Mouse (Mus musculus) olfactory bulb, adult 2 months (tissue): ENCODE results near the gene Aes. TPM values are rescaled to one million over a fixed set of nuclear protein-coding genes. Genes with fewer than 3 reads are reported as not detected.

Experiments used
- H3K27ac ChIP-seq: fragments of 200-500 bp; 2 replicates; pipeline ENCODE4 v1.5.1; 2012; ENCODE audit warnings: low read depth, low read length; ENCODE audit not compliant: insufficient read depth
- H3K4me1 ChIP-seq: fragments of 200-500 bp; 2 replicates; pipeline ENCODE4 v1.6.1; 2012; ENCODE audit warnings: low read length; ENCODE audit not compliant: control insufficient read depth, insufficient read depth
- H3K4me3 ChIP-seq: fragments of 200-500 bp; 2 replicates; pipeline ENCODE4 v1.5.1; 2012; ENCODE audit warnings: mild to moderate bottlenecking, low read depth, low read length, moderate library complexity; ENCODE audit not compliant: insufficient read depth
- CTCF ChIP-seq: fragments of 200-500 bp; IDR thresholded peaks from 2 replicates; pipeline ENCODE4 v1.5.1; 2012; ENCODE audit warnings: low read depth, mild to moderate bottlenecking, low read length, moderate library complexity; ENCODE audit not compliant: insufficient read depth
- POLR2A ChIP-seq: fragments of 200-500 bp; IDR thresholded peaks from 2 replicates; pipeline ENCODE4 v1.6.1; 2012; ENCODE audit warnings: mild to moderate bottlenecking, low read depth, low read length, moderate library complexity; ENCODE audit not compliant: insufficient read depth
- WGBS: fragments of 180-500 bp; shearing (Covaris S2); methylation state at CpG from one replicate; pipeline ENCODE4 v1.1.7; 2018; 5-methylcytosine and 5-hydroxymethylcytosine counted together
- polyA plus RNA-seq: library from polyadenylated mRNA; stranded (reverse); fragments of >200 nt; gene quantifications from 2 replicates; pipeline ENCODE4 v1.2.4, GENCODE M21; 2012; ENCODE audit warnings: low replicate concordance; ENCODE audit not compliant: missing spikeins, insufficient read depth, insufficient read length

Aes gene
- polyA plus RNA-seq, 1 experiment: 1,500 TPM

DNA sequence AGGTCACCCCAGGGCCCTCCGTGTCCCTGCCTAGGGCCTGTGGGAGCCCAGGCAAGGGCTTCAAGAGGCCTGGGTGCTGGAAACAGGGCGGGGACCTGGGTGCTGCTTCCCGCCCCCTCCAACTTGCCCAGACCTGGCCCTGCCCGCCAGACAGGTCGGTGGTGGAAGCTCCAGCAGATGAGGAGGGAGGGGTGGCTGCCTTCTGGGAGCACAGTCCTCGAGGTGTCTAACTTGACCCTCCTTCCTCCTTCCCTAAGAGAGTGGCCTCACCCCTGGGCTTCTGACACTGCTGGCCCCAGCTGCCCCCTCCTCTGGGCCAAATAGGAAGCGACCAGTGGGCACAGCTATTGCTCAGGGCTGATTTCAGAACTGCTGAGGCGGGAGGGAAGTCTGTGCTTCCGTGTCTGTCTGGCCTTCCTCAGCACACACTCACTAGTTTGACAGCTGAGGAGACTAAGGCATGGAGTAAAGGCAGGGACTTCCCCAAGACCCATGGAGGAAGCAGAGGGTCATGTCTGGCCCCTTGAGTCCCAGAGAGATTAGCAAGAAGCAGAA is 35.2 kb upstream of the Aes start, which contains the start of gene Gna15:
Gene Gna15, minus strand, starts transcription at position 175 of the 555 bp plus-strand sequence.
- Histone ChIP-seq H3K4me3 (no peak within 1 kb of the TSS), H3K4me1 (no peaks in the 10 kb centered on the region), H3K27ac (no peak within 1 kb of the TSS)
- no peak for TF ChIP-seq CTCF
- no peak for TF ChIP-seq POLR2A
- WGBS: 48% methylated on average over 9 of the region's 9 CpGs

GRCm38 (mm10) chr10:81525017-81525694 is 34.1 kb upstream of the Aes start:
- no peaks in the 10 kb centered on the region for H3K4me1 ChIP-seq
- WGBS: 70% methylated on average over 12 of the region's 13 CpGs
- TF ChIP-seq CTCF (no peak), POLR2A (no peak)
- H3K27ac ChIP-seq: no peak overlapping the region
- H3K4me3 ChIP-seq: no peak overlapping the region

DNA sequence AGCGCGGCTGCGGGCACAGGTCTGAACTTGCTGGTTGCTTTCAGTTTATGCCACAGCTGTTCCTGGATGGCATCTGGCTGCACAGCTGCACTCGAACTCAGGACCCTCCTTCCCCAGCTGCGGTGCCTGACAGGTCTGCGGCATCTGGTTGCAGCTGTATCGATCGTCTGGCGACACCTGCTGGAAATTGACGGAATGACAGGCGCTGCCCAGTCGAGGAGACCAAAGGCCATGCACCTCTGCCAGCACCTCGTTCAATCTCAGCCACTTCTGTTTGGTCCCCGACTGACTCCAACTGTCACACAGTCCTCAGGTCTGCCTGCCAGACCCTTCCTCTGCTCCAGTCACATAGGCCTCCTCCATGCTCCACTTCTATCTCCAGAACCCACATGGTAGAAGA is 32.5 kb upstream of the Aes start:
- WGBS: 16% methylated on average over 14 of the region's 14 CpGs
- Histone ChIP-seq H3K4me1 (no peaks in the 10 kb centered on the region), H3K4me3 (no peak overlapping the region), H3K27ac (no peak overlapping the region)
- TF ChIP-seq POLR2A: no peak
- peak; percentile 71 for TF ChIP-seq CTCF

GRCm38 (mm10) chr10:81534826-81535225 is 24.5 kb upstream of the Aes start:
- WGBS: 72% methylated on average over 16 of the region's 16 CpGs
- Histone ChIP-seq H3K4me1 (peaks cover 20% of the 10 kb centered on the region), H3K4me3 (no peak overlapping the region), H3K27ac (no peak overlapping the region)
- TF ChIP-seq CTCF: no peak
- no peak for TF ChIP-seq POLR2A

DNA sequence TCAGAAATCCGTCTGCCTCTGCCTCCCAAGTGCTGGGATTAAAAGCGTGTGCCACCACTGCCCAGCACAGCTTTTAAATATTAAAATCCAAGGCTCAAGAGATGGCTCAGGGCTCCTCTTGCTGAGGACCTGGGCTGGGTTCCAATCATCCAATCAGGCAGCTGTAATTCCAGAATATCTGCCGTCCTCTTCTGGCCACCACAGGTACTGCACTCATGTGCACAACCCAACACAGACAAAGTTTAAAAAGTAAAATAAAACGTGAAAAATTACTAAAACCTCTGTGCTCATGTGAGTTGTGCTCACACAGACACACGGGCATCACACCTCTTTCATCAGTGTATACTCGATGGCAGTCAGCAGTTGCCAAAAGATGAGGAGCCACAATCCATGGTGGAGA is 22.6 kb upstream of the Aes start:
- Histone ChIP-seq H3K4me1 (peaks cover 34% of the 10 kb centered on the region), H3K4me3 (no peak overlapping the region), H3K27ac (no peak overlapping the region)
- 77% methylated on average over 6 of the region's 6 CpGs for WGBS
- TF ChIP-seq POLR2A (no peak), CTCF (no peak)

DNA sequence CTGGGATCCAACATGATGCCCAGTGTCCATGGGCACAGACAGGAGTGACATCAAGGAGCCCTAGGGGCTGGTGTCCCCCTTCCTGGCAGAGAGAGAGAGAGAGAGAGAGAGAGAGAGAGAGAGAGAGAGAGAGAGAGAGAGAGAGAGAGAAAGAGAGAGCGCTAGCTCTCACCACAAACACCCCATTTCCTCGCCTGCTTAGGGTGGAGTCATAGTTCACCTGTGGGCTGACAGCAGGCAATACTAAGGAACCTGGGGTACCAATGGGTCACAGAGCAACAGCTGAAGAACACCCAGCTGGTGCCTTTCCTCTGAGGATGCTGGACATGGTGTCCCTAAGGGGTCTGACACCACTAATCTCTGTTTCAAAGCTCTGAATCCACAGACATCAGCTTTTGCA is 21.9 kb upstream of the Aes start:
- H3K4me3 ChIP-seq: no peak overlapping the region
- 93% methylated on average over 2 of the region's 2 CpGs for WGBS
- H3K4me1 ChIP-seq: peaks cover 41% of the 10 kb centered on the region
- H3K27ac ChIP-seq: no peak overlapping the region
- TF ChIP-seq CTCF: no peak
- TF ChIP-seq POLR2A: no peak

- TF ChIP-seq CTCF: no peak
- no peak for TF ChIP-seq POLR2A
- Histone ChIP-seq H3K4me3 (no peak overlapping the region), H3K27ac (no peak overlapping the region), H3K4me1 (peaks cover 51% of the 10 kb centered on the region)
- 92% methylated on average over 3 of the region's 3 CpGs for WGBS
Observed at GRCm38 (mm10) chr10:81538321-81539048, 20.8 kb upstream of the Aes start.

DNA sequence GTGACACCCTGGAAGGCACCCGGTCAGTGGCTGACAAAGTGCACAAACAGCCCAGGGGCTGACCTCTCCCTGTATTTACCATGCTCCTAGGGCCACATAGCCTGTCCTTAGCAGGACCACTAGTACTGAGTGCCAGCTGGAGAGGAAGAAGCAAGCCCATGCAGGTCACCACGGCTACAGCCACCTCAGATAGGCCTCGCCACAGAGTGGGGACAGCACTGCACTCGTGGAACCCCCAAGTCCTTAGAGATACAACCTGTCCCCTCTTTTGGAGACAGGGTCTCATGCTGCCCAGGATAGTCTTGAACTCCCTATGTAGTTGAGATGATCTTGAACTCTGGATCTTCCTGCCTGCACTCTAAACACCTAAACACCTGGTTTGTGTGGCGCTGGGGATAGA is 17.9 kb upstream of the Aes start:
- TF ChIP-seq CTCF (no peak), POLR2A (no peak)
- H3K4me3 ChIP-seq: no peak overlapping the region
- WGBS: 76% methylated on average over 5 of the region's 5 CpGs
- peaks cover 43% of the 10 kb centered on the region for H3K4me1 ChIP-seq
- no peak overlapping the region for H3K27ac ChIP-seq

DNA sequence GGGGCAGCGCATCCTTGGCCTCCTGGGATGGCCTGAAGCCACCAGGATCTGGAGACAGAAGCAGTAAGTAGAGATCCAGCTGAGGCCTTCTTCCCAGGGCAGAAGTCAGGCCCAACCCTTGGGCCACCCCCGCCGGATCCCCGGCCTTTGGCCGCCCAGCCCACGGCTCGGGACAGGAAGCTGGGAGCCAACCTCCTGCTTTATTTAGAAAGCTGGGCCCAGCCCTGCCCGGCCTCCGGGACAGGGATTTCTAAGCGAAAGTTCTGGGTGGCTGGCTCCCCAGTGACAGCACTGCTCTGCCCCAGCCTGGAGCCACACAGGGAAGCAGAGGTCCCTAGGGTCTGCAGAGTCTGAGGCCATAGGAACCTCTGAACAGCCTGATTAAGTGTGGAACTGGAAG is 17.5 kb upstream of the Aes start:
- H3K4me1 ChIP-seq: peaks cover 43% of the 10 kb centered on the region
- TF ChIP-seq CTCF (no peak), POLR2A (no peak)
- H3K27ac ChIP-seq: no peak overlapping the region; the same call in 1 of the 2 replicates
- WGBS: 77% methylated on average over 10 of the region's 10 CpGs
- H3K4me3 ChIP-seq: no peak overlapping the region

DNA sequence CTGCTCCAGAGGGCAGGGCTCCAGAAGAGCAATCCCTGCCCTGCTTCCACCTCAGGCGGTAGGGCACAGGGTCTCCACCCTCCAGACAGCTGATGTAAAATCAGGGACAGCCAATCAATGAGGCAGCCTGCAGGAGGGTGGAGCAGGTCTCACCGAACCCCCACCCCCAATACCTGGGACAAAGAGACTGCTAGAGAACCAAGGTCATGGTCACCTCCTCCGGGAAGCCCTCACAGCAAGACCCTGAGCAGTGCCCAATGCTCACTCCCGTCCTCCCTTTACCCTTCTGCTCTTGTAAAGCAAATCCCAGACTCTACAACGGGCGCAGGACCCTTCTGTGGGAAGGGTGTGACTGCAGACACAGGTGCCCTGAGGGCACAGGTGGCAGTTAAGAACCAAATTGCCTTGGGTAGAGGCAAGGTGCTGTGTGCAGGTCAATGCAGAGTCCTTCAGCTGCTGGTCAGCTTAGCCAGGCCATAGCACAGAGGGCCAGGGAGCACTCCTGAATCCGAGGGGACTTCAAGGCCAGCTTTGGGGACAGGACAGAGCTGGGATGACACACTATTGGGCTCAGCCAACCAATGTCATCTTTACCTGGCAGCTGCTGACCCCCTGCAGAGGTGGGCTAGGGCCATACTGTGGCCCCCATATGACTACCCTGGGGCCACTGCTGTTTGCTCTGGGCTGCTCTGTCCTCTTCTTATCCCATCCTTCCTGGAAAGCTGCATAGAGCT is 16.4 kb upstream of the Aes start:
- no peak overlapping the region for H3K27ac ChIP-seq
- WGBS: 75% methylated on average over 7 of the region's 7 CpGs
- TF ChIP-seq CTCF (no peak), POLR2A (no peak)
- peak overlapping the region; percentile 84; the same call in 1 of the 2 replicates for H3K4me3 ChIP-seq
- peaks cover 43% of the 10 kb centered on the region for H3K4me1 ChIP-seq
